In the genomic region with DNA sequence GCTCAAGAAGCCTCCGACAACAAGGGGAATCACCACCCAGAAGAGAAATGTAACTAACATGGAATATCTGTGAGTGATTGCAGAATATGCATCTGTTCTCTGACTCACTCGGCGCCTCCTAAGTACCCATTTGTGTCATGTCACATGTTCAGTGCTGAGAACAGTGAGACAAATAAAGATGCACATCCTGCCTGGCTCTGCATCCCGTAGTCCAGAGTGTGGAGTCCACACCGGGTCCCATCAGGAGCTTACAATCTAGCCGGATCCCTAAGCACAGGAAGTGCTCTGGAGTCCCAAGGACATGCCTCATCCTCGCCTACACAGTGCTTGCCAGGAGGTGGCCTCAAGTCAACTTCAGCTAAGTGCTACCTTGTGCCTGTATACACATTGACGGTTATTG, we compare ENCODE assay signal across 26 mouse cellular contexts. TPM values are rescaled to one million over a fixed set of nuclear protein-coding genes. Genes with fewer than 3 reads are reported as not detected.
DNase-seq lines count a peak whose midpoint lies in the region; ATAC-seq and TF ChIP-seq lines count a peak whose summit lies in the region.
"Had no signal": no experiment of that assay in that cellular context is flagged by ENCODE, and none has a peak within 500 bp of the region (broad histone marks: within the 10 kb centered on the region; RNA-seq: fewer than 3 reads in every experiment).

No protein-coding gene starts in this region.

- H3K4me3 ChIP-seq in thymus, adult 2 months (ENCODE audit: control insufficient read depth, insufficient read depth, low read length): no peak overlapping the region
- H3K4me3 ChIP-seq: erythroblast, embryonic 14.5 days; heart, embryonic 13.5 days; hindbrain, embryonic 15.5 days; myocyte; neural tube, embryonic 15.5 days had no signal

- H3K27ac ChIP-seq in thymus, adult 2 months (ENCODE audit: control insufficient read depth, insufficient read depth, low read length): no peak overlapping the region
- H3K27ac ChIP-seq: heart, embryonic 13.5 days; hindbrain, embryonic 15.5 days; neural tube, embryonic 15.5 days had no signal

- peak; percentile 89 for ATAC-seq in frontal cortex, adult (ENCODE audit: low TSS enrichment)
- ATAC-seq: CD4-positive, CD25-positive, alpha-beta regulatory T cell, adult 4 months; forebrain, embryonic 14.5 days; intestine, postnatal 0 days had no signal

- no peak for TF ChIP-seq CTCF in thymus, adult 2 months (IDR thresholded peaks at IDR 0.05; ENCODE audit: borderline replicate concordance, control insufficient read depth, extremely low read depth, insufficient read depth, low read length, poor library complexity)

- no peaks in the 10 kb centered on the region for H3K27me3 ChIP-seq in thymus, adult 2 months (ENCODE audit: control insufficient read depth, insufficient read depth, low read length)
- H3K27me3 ChIP-seq: hindbrain, embryonic 15.5 days; neural tube, embryonic 15.5 days had no signal

- TF ChIP-seq POLR2A in thymus, adult 2 months (IDR thresholded peaks at IDR 0.05; ENCODE audit: control insufficient read depth, extremely low read depth, insufficient read depth, low read length, poor library complexity): no peak

- H3K4me1 ChIP-seq in thymus, adult 2 months (replicated peaks; ENCODE audit: control insufficient read depth, insufficient read depth, low read length): no peaks in the 10 kb centered on the region
- H3K4me1 ChIP-seq: heart, embryonic 13.5 days; hindbrain, embryonic 15.5 days; neural tube, embryonic 15.5 days had no signal

- 86% methylated on average over 8 of the region's 8 CpGs for WGBS in thymus, adult 2 months

- no peak for DNase-seq in frontal cortex, postnatal 10 days (ENCODE audit: low spot score in 2 of 2)
- DNase-seq in right cerebral cortex, adult 2 months (ENCODE audit: low spot score in 2 of 2): peak; percentile 65 to 72
- DNase-seq in right cerebral cortex, postnatal 14 days: no peak
- peak; percentile 61 for DNase-seq in right cerebral cortex, postnatal 25 days
- DNase-seq in urinary bladder, postnatal 4 days (ENCODE audit: low spot score in 2 of 2): no peak
- no peak for DNase-seq in thymus, adult 2 months
- DNase-seq in lung, postnatal 4 days: no peak
- DNase-seq: adrenal gland, adult 8-10 months; cerebellum, adult 11-12 months; cerebellum, postnatal 36 days; heart, adult 11 months; heart, postnatal 36 days; liver; lung, adult 18-20 months; midbrain, embryonic 14.5 days; thymus, adult 18-20 months had no signal

- H3K36me3 ChIP-seq in thymus, adult 2 months (ENCODE audit: control insufficient read depth, insufficient read depth, low read length): no peaks in the 10 kb centered on the region
- H3K36me3 ChIP-seq: G1E; heart, embryonic 13.5 days; hindbrain, embryonic 15.5 days; neural tube, embryonic 15.5 days had no signal

RNA-seq across cellular contexts. Expression of gene Kcnma1, which starts 32.1 kb away (rescaled TPM):
- 4.9 and 5.1 TPM in 2 replicates for polyA plus RNA-seq in thymus, adult 2 months (2012; rRNA removed)
- polyA plus RNA-seq: CD4-positive, CD25-positive, alpha-beta regulatory T cell, adult 4 months; erythroblast, embryonic 14.5 days; G1E had no signal

Comparison
In these comparisons a context has a peak if more than half of its experiments do, and no peak if none do; other contexts are left out.
1. DNase-seq: peak in right cerebral cortex, adult 2 months (2 of 2) and right cerebral cortex, postnatal 25 days (single experiment); none in frontal cortex, postnatal 10 days (0 of 2), right cerebral cortex, postnatal 14 days (single experiment), urinary bladder, postnatal 4 days (0 of 2), thymus, adult 2 months (single experiment) and lung, postnatal 4 days (0 of 2).